Mouse (Mus musculus): ENCODE measurements around the gene Lefty1.

GRCm38 (mm10) chr1:180943032-180943644, 8.3 kb downstream of the Lefty1 start:
- TF ChIP-seq CTCF (IDR thresholded peaks at IDR 0.05; ENCODE audit: low read depth) = no peak
- no peak for TF ChIP-seq EP300 (IDR thresholded peaks at IDR 0.05; ENCODE audit: low read depth)

Measured in liver, postnatal 0 days (tissue).